Mouse (Mus musculus): ENCODE results near the gene Ly6g. TPM values are rescaled to one million over a fixed set of nuclear protein-coding genes. Genes with fewer than 3 reads are reported as not detected.
"Not testable (repeated sequence)": the region's sequence is repeated elsewhere in the genome, so short reads cannot be mapped to it uniquely, and the experiment has no call there.

Ly6g gene
- polyA plus RNA-seq, 1 experiment from 2014 or later = 1.3 TPM

GRCm38 (mm10) chr15:75141812-75142360, 13.2 kb upstream of the Ly6g start:
- not testable (repeated sequence) for H3K4me2 ChIP-seq (replicated peaks; ENCODE audit: low read depth, low read length); H3K4me3 ChIP-seq (ENCODE audit: low read length); ATAC-seq (ENCODE audit: low FRiP score, low TSS enrichment); H3K9me3 ChIP-seq (ENCODE audit: low read length); H3K36me3 ChIP-seq (ENCODE audit: insufficient read depth, low read length); H3K4me1 ChIP-seq (ENCODE audit: insufficient read depth, low read length); H3K9ac ChIP-seq (replicated peaks; ENCODE audit: low read length); H3K27me3 ChIP-seq (ENCODE audit: insufficient read depth, low read length); H3K27ac ChIP-seq (ENCODE audit: low read length)
- WGBS = 46% methylated on average over 6 of the region's 6 CpGs

- no peaks in the 10 kb centered on the region for H3K4me1 ChIP-seq (ENCODE audit: insufficient read depth, low read length)
- no peak overlapping the region for H3K27ac ChIP-seq (ENCODE audit: low read length)
- no peaks in the 10 kb centered on the region for H3K9me3 ChIP-seq (ENCODE audit: low read length)
- H3K36me3 ChIP-seq (ENCODE audit: insufficient read depth, low read length) = no peaks in the 10 kb centered on the region
- ATAC-seq (ENCODE audit: low FRiP score, low TSS enrichment) = no peak
- H3K27me3 ChIP-seq (ENCODE audit: insufficient read depth, low read length) = no peaks in the 10 kb centered on the region
- H3K4me3 ChIP-seq (ENCODE audit: low read length) = no peak overlapping the region
- no peak overlapping the region for H3K4me2 ChIP-seq (replicated peaks; ENCODE audit: low read depth, low read length)
- 70% methylated on average over 3 of the region's 3 CpGs for WGBS
- no peak overlapping the region for H3K9ac ChIP-seq (replicated peaks; ENCODE audit: low read length)
These were observed 11.3 kb upstream of the Ly6g start for GRCm38 (mm10) chr15:75143735-75144134.

GRCm38 (mm10) chr15:75153087-75153486, 2.0 kb upstream of the Ly6g start:
- Histone ChIP-seq H3K27ac (ENCODE audit: low read length) (no peak overlapping the region), H3K4me3 (ENCODE audit: low read length) (no peak overlapping the region), H3K9ac (replicated peaks; ENCODE audit: low read length) (no peak overlapping the region), H3K36me3 (ENCODE audit: insufficient read depth, low read length) (no peaks in the 10 kb centered on the region), H3K4me2 (replicated peaks; ENCODE audit: low read depth, low read length) (no peak overlapping the region), H3K9me3 (ENCODE audit: low read length) (no peaks in the 10 kb centered on the region), H3K27me3 (ENCODE audit: insufficient read depth, low read length) (no peaks in the 10 kb centered on the region), H3K4me1 (ENCODE audit: insufficient read depth, low read length) (no peaks in the 10 kb centered on the region)
- ATAC-seq (ENCODE audit: low FRiP score, low TSS enrichment) = no peak

GRCm38 (mm10) chr15:75157646-75158045, 2.6 kb downstream of the Ly6g start:
- no peak overlapping the region for H3K4me3 ChIP-seq (ENCODE audit: low read length)
- H3K9me3 ChIP-seq (ENCODE audit: low read length) = no peaks in the 10 kb centered on the region; the same call in 1 of the 2 replicates
- ATAC-seq (ENCODE audit: low FRiP score, low TSS enrichment) = no peak
- no peak overlapping the region for H3K27ac ChIP-seq (ENCODE audit: low read length)
- WGBS = 46% methylated on average over 1 of the region's 1 CpGs
- no peaks in the 10 kb centered on the region for H3K27me3 ChIP-seq (ENCODE audit: insufficient read depth, low read length)
- no peaks in the 10 kb centered on the region for H3K4me1 ChIP-seq (ENCODE audit: insufficient read depth, low read length)
- no peaks in the 10 kb centered on the region for H3K36me3 ChIP-seq (ENCODE audit: insufficient read depth, low read length)
- no peak overlapping the region for H3K4me2 ChIP-seq (replicated peaks; ENCODE audit: low read depth, low read length)
- no peak overlapping the region for H3K9ac ChIP-seq (replicated peaks; ENCODE audit: low read length)

- Histone ChIP-seq H3K9me3 (ENCODE audit: low read length) (no peaks in the 10 kb centered on the region), H3K4me3 (ENCODE audit: low read length) (no peak overlapping the region), H3K9ac (replicated peaks; ENCODE audit: low read length) (no peak overlapping the region), H3K4me2 (replicated peaks; ENCODE audit: low read depth, low read length) (no peak overlapping the region), H3K27ac (ENCODE audit: low read length) (no peak overlapping the region), H3K27me3 (ENCODE audit: insufficient read depth, low read length) (no peaks in the 10 kb centered on the region), H3K4me1 (ENCODE audit: insufficient read depth, low read length) (no peaks in the 10 kb centered on the region), H3K36me3 (ENCODE audit: insufficient read depth, low read length) (no peaks in the 10 kb centered on the region)
- 54% methylated on average over 1 of the region's 1 CpGs for WGBS
- 0 out of 2 replicates have a peak, but pooled peaks have one; percentile 35 for ATAC-seq (ENCODE audit: low FRiP score, low TSS enrichment)
These were observed 20.5 kb downstream of the Ly6g start for GRCm38 (mm10) chr15:75175506-75175905.

- no peaks in the 10 kb centered on the region for H3K27me3 ChIP-seq (ENCODE audit: insufficient read depth, low read length)
- no peaks in the 10 kb centered on the region for H3K9me3 ChIP-seq (ENCODE audit: low read length)
- H3K4me1 ChIP-seq (ENCODE audit: insufficient read depth, low read length) = no peaks in the 10 kb centered on the region
- no peak overlapping the region for H3K4me3 ChIP-seq (ENCODE audit: low read length)
- H3K36me3 ChIP-seq (ENCODE audit: insufficient read depth, low read length) = no peaks in the 10 kb centered on the region
- WGBS = 26% methylated on average over 2 of the region's 2 CpGs
- no peak overlapping the region for H3K9ac ChIP-seq (replicated peaks; ENCODE audit: low read length)
- ATAC-seq (ENCODE audit: low FRiP score, low TSS enrichment) = no peak
- no peak overlapping the region for H3K27ac ChIP-seq (ENCODE audit: low read length)
- no peak overlapping the region for H3K4me2 ChIP-seq (replicated peaks; ENCODE audit: low read depth, low read length)
These were observed 31.3 kb downstream of the Ly6g start for GRCm38 (mm10) chr15:75186291-75186690.

GRCm38 (mm10) chr15:75189116-75189515, 34.1 kb downstream of the Ly6g start:
- Histone ChIP-seq H3K36me3 (ENCODE audit: insufficient read depth, low read length) (no peaks in the 10 kb centered on the region), H3K9ac (replicated peaks; ENCODE audit: low read length) (no peak overlapping the region), H3K27me3 (ENCODE audit: insufficient read depth, low read length) (no peaks in the 10 kb centered on the region), H3K4me3 (ENCODE audit: low read length) (no peak overlapping the region), H3K9me3 (ENCODE audit: low read length) (no peaks in the 10 kb centered on the region), H3K27ac (ENCODE audit: low read length) (no peak overlapping the region), H3K4me2 (replicated peaks; ENCODE audit: low read depth, low read length) (no peak overlapping the region), H3K4me1 (ENCODE audit: insufficient read depth, low read length) (no peaks in the 10 kb centered on the region)
- WGBS = 68% methylated on average over 2 of the region's 2 CpGs
- no peak for ATAC-seq (ENCODE audit: low FRiP score, low TSS enrichment)

- H3K27me3 ChIP-seq (ENCODE audit: insufficient read depth, low read length); H3K4me1 ChIP-seq (ENCODE audit: insufficient read depth, low read length); H3K4me3 ChIP-seq (ENCODE audit: low read length); ATAC-seq (ENCODE audit: low FRiP score, low TSS enrichment); H3K9me3 ChIP-seq (ENCODE audit: low read length); H3K36me3 ChIP-seq (ENCODE audit: insufficient read depth, low read length); H3K9ac ChIP-seq (replicated peaks; ENCODE audit: low read length); H3K27ac ChIP-seq (ENCODE audit: low read length); H3K4me2 ChIP-seq (replicated peaks; ENCODE audit: low read depth, low read length): not testable (repeated sequence)
- 0% methylated on average over 1 of the region's 3 CpGs for WGBS
These were observed 35.5 kb downstream of the Ly6g start for GRCm38 (mm10) chr15:75190560-75190959.

Other genes with a start within 250 kb of the Ly6g start
- gene Ly6i, start 171.8 kb upstream of the Ly6g start, polyA plus RNA-seq (2015; fragmentation: Nextera tagmentation; extraction: Ambion mirVana) = 0.27 and 0.30 TPM in 2 replicates
- 716 and 795 TPM in 2 replicates for gene Ly6a, start 157.2 kb upstream of the Ly6g start, polyA plus RNA-seq (2015; fragmentation: Nextera tagmentation; extraction: Ambion mirVana)
- gene Ly6c1, start 106.4 kb upstream of the Ly6g start, polyA plus RNA-seq (2015; fragmentation: Nextera tagmentation; extraction: Ambion mirVana) = 17.9 and 21.9 TPM in 2 replicates
- 0.90 and 1.6 TPM in 2 replicates for gene Ly6c2, start 43.3 kb upstream of the Ly6g start, polyA plus RNA-seq (2015; fragmentation: Nextera tagmentation; extraction: Ambion mirVana)
- 22.2 and 22.6 TPM in 2 replicates for gene BC025446, start 61.1 kb downstream of the Ly6g start, polyA plus RNA-seq (2015; fragmentation: Nextera tagmentation; extraction: Ambion mirVana)
- gene Ly6f, start 113.2 kb downstream of the Ly6g start, polyA plus RNA-seq (2015; fragmentation: Nextera tagmentation; extraction: Ambion mirVana) = 0.37 and 0.54 TPM in 2 replicates

All from kidney, embryonic 16.5 days (tissue).